Mouse (Mus musculus) frontal cortex, adult 2 months (tissue): ENCODE measurements around the gene Clba1. TPM values are rescaled to one million over a fixed set of nuclear protein-coding genes. Genes with fewer than 3 reads are reported as not detected.
"Not testable (repeated sequence)": the region's sequence is repeated elsewhere in the genome, so short reads cannot be mapped to it uniquely, and the experiment has no call there.

Source experiments
- DNase-seq, 2 experiments: peaks; one replicate each; pipeline ENCODE4 v3.0.0; 2022; ENCODE audit warnings: low spot score in 1 of 2; ENCODE audit errors: extremely low spot score in 1 of 2
- polyA plus RNA-seq: library from polyadenylated mRNA; depleted of rRNA; stranded (reverse); fragments of >200 nt; gene quantifications from 2 replicates; pipeline ENCODE4 v1.2.3, GENCODE M21; 2012; rRNA removed

Gene Clba1
- polyA plus RNA-seq, 1 experiment = 14.1 TPM

- not testable (repeated sequence) for DNase-seq
Observed at GRCm38 (mm10) chr12:112842128-112842527, 33.4 kb downstream of the Clba1 start.

DNA sequence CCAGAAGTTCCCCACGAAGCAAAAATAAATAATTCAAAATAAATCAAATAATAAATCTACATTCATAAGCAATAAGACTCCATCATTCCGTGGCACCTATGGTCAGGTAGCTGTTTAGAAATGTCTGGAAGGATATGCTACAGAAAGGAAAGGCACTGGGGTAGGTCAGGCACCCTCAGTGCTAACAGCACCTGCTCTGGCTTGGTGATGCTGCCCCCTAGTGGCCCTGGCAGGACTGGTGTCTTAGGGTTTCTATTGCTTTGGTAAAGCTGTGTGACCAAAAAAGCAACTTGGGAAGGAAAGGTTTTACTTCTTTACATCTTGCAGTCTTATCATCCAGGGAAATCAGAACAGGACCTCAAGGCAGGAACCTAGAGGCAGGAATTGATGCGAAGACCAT, 35.1 kb downstream of the Clba1 start:
- peak in 1 of 2 experiments; percentile 93 for DNase-seq

GRCm38 (mm10) chr12:112847880-112848279, 39.1 kb downstream of the Clba1 start:
- DNase-seq = no peak

GRCm38 (mm10) chr12:112849235-112850022, 40.7 kb downstream of the Clba1 start:
- no peak for DNase-seq

- DNase-seq = no peak
Observed at GRCm38 (mm10) chr12:112850344-112850743, 41.6 kb downstream of the Clba1 start.

DNA sequence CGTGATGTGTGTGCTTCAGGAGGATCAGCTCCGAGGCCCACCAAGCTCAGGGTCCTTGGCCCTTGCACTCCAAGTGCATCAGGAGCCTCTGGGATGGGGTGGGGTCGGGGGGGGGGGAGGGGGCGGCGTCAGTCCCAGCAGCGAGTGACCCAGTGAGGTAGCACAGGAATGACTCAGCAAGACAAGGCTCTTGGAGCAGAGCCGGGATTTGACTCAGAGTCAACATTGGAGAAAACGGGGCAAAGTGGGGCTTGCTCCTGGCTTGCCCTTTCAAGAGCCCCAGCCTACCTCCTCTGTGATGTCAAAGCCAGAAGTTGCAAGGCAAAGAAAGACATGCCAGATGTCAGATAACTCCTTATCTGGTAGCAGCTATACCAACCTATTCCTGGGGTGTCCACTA, 42.4 kb downstream of the Clba1 start:
- DNase-seq = no peak

GRCm38 (mm10) chr12:112853050-112853729, 44.5 kb downstream of the Clba1 start:
- DNase-seq = peak in 1 of 2 experiments; percentile 57

- no peak for DNase-seq
Observed at GRCm38 (mm10) chr12:112854610-112855333, 46.0 kb downstream of the Clba1 start.

- no peak for DNase-seq
Observed at GRCm38 (mm10) chr12:112856338-112856737, 47.6 kb downstream of the Clba1 start.

GRCm38 (mm10) chr12:112857021-112857925, 48.5 kb downstream of the Clba1 start:
- DNase-seq = no peak

DNA sequence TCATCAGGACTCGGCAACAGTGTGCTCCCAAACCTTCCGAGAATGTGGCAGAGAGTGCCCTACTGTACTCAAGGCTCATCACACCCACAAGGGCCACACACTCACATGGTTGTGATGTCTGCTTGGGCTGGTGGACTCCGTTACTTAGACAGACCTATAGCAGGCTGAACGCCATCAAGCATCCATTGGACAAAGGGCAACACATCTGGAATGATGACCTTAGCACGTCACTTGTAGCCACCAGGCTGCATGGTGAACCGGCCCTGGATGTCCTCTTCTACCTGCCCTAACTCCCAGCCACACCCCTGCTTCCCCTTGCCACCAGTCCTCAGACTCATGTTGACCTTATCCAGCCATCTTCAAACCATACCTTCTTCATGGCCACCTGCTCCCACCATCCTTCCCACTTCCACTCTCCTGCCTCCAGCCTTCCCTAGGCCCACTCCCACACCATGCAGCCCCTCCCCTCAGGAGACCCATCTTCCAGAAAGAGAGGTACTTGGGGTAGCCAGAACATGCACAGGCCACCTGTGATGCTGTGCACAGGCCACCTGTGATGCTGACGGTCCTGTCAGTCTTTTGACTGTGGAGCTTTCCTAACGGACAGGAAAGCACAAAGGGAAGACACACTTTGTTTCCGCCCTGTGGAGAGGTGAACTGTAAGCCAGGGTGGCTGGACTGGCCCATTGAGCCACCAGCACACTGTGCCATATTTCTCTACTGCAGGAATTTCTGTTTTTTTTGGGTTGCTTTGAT, 50.0 kb downstream of the Clba1 start:
- DNase-seq = no peak

- DNase-seq = no peak
Observed at GRCm38 (mm10) chr12:112859930-112860329, 51.2 kb downstream of the Clba1 start.

DNA sequence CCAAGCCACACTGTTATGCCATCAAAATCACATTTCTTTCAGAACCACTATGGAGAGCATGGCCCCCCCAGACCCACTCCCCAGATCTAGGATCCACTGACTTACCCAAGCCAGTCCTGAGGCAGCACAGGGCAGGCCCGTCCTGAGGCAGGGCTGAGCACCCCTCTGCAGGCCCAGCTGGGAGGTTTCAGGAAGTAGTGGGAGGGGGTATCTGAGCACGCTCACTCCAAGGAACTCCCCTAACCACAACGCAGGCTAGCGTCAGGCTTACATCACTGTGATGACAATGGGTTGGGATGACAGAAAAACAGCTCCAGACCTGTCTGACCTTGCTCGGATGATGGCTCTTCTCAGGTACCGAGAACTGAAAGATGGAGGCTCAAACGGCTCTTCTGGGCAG, 52.0 kb downstream of the Clba1 start:
- DNase-seq = no peak

- no peak for DNase-seq
Observed at GRCm38 (mm10) chr12:112861911-112862321, 53.2 kb downstream of the Clba1 start.

GRCm38 (mm10) chr12:112864804-112865203, 56.1 kb downstream of the Clba1 start:
- DNase-seq = no peak

Other genes starting within 250 kb of the Clba1 start
- 87.3 and 106 TPM in 2 replicates for gene Inf2, start 220.2 kb upstream of the Clba1 start, polyA plus RNA-seq
- gene Adssl1, start 188.9 kb upstream of the Clba1 start, polyA plus RNA-seq = 32.6 and 33.0 TPM in 2 replicates
- 24.4 and 30.2 TPM in 2 replicates for gene Siva1, start 164.3 kb upstream of the Clba1 start, polyA plus RNA-seq
- gene Akt1, start 134.1 kb upstream of the Clba1 start, polyA plus RNA-seq = 174 and 175 TPM in 2 replicates
- gene Zbtb42, start 130.1 kb upstream of the Clba1 start, polyA plus RNA-seq = 0.90 and 1.4 TPM in 2 replicates
- gene Cep170b, start 88.5 kb upstream of the Clba1 start, polyA plus RNA-seq = 107 and 119 TPM in 2 replicates
- 14.0 and 20.4 TPM in 2 replicates for gene Pld4, start 48.3 kb upstream of the Clba1 start, polyA plus RNA-seq
- 1.5 and 1.9 TPM in 2 replicates for gene Ahnak2, start 6.3 kb upstream of the Clba1 start, polyA plus RNA-seq
- gene Cdca4, start 20.5 kb downstream of the Clba1 start, polyA plus RNA-seq = 10.2 and 10.6 TPM in 2 replicates
- gene Gpr132, start 59.3 kb downstream of the Clba1 start, polyA plus RNA-seq = 0.10 and 0.15 TPM in 2 replicates
- gene Jag2, start 120.8 kb downstream of the Clba1 start, polyA plus RNA-seq = 43.0 and 48.3 TPM in 2 replicates
- gene Nudt14, start 133.2 kb downstream of the Clba1 start, polyA plus RNA-seq = 19.0 and 22.4 TPM in 2 replicates
- 70.7 and 75.5 TPM in 2 replicates for gene Btbd6, start 167.5 kb downstream of the Clba1 start, polyA plus RNA-seq
- gene Brf1, start 191.8 kb downstream of the Clba1 start, polyA plus RNA-seq = 46.5 and 51.5 TPM in 2 replicates
- 70.3 and 72.3 TPM in 2 replicates for gene Pacs2, start 205.6 kb downstream of the Clba1 start, polyA plus RNA-seq